Mouse (Mus musculus) thymus, adult 18-20 months (tissue): ENCODE data around the gene Calhm2.

Source experiments
- DNase-seq, 2 experiments: peaks; one replicate each; pipeline ENCODE4 v3.0.0; 2022; ENCODE audit warnings: mixed read lengths in 2 of 2

Calhm2 gene

DNA sequence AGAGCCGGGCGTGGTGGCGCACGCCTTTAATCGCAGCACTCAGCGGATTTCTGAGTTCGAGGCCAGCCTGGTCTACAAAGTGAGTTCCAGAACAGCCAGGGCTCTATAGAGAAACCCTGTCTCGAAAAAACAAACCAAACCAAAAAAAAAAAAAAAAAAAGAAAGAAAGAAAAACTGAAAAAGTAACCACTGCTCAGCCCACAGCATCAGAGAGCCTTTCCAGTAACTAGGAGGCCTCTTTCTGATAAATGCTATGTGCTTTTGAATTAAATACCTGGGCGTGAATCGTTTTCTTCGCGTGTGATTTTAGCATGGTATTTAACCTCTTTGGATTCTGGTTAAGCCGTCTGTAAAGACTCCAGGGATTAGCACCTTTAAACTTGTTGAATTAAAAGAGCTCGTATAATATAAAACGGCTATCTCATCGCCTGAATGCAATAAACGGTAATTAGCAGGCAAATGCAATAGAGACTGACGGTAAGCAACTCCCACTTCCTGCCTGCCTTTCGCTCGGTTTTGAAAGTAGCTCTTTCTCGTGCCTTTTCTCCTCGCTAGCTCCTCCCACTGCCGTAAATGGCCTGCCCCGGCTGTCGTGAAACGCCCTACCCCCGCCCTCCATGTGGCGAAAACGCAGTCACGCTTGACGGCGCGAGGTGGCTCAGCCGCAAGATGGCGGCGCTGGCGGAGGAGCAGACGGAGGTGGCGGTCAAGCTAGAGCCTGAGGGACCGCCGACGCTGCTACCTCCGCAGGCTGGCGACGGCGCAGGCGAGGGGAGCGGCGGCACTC, 70.8 kb downstream of the Calhm2 start, which contains the start of gene Taf5:
TSS of gene Taf5 (plus strand) at position 651 of the 787 bp plus-strand sequence.
- peak; percentile 95 to 97 for DNase-seq

GRCm38 (mm10) chr19:47065860-47066259, 72.2 kb downstream of the Calhm2 start:
- DNase-seq = no peak

DNA sequence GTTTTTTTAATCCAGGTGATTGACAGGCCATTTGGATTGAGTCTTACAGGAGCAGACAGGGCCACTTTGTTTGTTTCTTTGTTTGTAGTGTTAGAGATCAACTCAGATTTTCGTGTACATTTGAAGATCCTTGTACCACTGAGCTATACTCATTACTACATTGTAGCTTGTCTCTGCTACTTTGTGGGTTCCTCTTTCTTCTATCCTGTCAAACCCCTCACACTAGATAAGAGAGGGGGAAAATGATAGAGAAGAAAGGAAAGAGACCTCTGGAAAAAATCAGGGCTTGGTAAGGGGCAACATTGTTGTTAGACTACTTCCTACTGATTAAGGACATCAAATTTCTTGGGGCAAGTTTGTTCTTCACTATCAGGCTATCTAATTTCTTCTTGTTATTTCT, 80.4 kb downstream of the Calhm2 start:
- DNase-seq = no peak
